Mouse (Mus musculus) adrenal gland, adult (tissue): ENCODE measurements around the gene Vwa3a.
"Not testable (repeated sequence)": the region's sequence is repeated elsewhere in the genome, so short reads cannot be mapped to it uniquely, and the experiment has no call there.

Experiments
- DNase-seq, 2 experiments: peaks; one replicate each; pipeline ENCODE4 v3.0.0; 2022 to 2023; ENCODE audit warnings: low spot score in 1 of 2; ENCODE audit not compliant: inconsistent age in 2 of 2

The Vwa3a gene

DNA sequence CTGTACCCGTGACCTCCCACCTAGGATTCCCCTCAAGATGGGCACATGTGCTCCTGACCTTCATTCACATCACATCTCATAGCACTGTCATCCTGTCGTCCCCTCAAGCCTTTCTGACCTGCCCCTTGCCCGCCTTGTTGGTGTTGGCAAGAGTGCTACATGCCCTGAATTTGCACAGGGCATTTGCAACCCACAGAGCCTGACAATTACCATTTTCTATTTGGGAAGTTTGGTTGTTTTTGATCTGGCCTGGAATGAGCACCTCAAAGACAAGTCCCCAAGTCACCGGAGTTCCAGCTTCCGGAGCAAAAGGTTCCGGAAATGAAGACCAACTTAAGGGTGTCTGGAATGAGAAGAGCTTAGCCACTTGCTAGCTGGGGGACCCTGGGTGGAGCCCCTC, at the start of gene Vwa3a:
Gene Vwa3a (plus strand): TSS at position 301 of the 400 bp plus-strand sequence.
- no peak for DNase-seq

DNA sequence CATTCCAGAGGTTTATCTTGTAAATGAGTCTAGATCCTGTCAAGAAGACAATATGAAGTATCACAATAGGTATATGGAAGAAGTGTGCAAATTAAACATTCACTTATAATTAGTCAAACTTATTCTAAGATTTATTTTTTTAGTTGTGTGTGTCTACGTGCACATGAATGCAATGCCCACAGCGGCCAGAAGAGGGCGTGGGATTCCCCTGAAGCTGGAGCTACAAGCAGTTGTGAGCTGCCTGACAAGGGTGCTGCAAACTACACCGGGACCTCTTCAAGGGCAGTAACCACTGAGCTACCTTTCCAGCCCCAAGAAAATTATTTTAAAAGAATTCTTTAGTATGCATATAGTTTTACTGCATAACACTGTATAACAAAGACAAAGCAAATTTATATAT, 48.5 kb upstream of the Vwa3a start:
- DNase-seq, result no peak

DNA sequence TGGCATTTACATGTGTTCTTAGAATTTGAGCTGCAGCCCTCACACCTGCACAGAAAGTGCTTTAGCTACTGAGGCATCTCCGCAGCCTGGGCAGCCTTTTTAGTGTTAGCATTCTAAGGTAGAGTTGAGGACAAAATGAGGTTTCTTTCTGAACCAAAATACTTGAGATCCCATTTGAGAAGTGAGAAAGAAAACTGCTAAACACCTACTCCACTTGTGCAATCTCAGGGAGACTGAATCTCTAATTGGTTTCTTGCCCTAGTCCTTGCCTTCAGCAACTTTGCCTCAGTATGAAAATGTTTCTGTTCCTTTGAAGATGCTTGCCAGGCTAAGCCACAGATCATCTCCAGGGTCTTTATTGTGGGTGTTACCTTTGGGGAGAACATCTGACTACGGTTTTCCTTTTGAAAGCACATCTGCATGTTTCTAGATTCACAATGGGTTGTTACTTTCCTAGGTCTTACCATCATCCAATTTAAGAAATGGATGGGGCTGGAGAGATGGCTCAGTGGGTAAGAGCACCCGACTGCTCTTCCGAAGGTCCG, 45.2 kb upstream of the Vwa3a start:
- no peak for DNase-seq

DNA sequence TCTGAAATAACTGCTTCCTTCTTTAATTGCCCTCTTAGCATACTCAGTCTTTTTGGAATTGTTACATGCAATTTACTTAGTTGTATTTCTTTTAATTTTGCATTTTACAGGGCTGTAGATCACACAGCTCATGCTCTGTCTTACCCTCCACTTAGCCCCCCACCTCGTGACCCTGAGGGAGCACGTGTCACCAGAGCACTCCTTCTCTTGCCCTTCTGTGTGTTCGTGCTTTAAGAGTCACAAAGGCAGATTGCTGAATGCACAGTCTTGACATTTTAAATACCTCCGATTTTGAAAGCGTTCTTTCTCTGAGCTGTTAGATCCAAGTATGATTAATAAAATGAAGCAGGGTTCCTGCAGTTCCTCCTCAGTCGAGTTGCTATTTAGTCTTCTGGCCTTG, 43.9 kb upstream of the Vwa3a start:
- DNase-seq, result peak in 1 of 2 experiments; percentile 51

DNA sequence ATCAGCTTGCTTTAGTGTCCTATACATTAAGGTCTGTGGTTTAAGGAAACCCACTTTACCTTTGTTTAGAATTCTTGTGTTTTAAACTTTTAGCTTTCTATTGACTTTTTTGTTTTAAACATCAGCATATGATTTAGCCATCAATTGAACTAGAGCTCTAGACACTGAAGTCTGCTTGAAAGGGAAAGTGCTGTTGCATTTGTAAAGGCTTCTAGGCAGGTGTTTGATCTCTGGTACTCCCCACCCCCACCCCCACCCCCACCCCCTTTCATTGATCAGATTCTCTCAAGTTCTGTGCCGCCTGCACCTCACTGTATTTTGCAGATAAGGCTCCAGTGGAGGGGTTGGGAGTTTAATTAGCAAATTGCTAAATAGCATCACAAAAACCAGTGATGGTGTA, 43.5 kb upstream of the Vwa3a start:
- DNase-seq, result no peak

DNA sequence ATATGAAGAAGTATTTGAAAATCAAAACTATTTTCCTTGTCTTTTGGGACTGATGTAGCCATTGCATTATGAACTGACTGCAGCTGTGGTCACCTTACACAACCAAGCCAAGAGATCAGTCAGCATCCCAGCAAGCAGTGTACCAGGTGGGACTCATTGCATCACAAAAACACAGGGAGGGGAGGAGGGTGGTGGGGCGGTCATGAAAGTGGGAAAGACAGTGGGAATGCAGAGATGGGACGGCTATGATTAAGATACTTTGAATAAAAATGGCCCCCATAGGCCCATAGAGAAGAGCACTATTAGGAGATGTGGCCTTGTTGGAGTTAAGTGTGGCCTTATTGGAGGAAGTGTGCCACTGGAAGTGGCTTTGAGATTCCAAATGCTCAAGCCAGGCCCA, 42.8 kb upstream of the Vwa3a start:
- DNase-seq, result no peak

DNA sequence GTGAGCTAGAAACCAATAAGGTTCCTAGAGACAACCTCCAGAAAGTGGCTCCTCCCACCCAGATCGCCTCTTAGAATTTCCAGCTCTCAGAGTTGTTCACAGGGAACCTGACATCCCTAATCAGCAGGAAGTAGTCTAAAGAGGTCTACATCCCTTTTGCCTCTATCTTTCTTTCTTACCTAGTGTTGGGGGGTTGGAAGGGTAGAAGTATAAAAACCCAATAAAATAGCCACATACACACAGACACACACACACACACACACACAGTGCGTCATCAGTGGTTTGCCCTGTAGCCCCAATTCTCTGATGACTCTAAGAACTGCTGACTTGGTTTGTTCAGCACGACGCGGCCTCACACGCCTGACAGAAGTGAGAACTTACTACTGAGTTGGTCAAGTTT, 39.5 kb upstream of the Vwa3a start:
- DNase-seq, result no peak

DNA sequence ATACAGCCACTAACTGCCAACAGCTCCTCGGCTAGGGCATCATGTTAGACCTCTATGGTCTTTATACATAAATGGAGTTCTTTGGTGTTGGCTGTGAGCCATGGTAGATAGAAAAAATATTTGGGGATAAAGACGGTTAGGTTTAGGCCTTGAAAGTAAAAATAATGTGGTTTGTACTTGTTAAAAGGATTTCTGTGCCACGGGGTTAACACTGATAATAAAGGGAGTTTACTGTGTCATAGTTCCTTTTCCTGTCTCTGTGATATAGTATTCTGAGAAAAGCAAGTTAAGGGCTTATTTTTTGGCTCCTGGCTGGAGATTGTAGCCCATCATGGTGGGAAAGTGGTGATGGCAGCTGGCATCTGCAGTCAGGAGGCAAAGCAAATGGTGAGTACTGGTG, 35.2 kb upstream of the Vwa3a start:
- DNase-seq, result no peak

DNA sequence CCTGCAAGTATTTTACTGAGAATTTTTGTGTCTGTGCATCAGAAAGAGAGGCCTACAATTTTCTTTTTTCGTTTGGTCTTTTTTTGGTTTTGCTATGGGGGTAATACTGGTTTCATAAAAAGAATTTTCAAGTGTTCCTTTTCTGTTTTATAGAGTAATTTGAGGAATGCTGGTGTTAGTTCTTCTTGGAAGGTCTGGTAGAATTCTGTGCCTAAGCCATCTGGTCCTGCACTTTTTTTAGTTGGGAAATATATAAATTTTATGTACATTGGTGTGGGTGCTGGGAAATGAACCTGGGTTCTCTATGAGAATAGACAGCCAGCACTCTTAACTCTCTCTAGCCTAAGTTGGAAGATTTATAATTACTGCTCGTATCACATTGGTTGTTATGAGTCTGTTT, 27.0 kb upstream of the Vwa3a start:
- no peak for DNase-seq

DNA sequence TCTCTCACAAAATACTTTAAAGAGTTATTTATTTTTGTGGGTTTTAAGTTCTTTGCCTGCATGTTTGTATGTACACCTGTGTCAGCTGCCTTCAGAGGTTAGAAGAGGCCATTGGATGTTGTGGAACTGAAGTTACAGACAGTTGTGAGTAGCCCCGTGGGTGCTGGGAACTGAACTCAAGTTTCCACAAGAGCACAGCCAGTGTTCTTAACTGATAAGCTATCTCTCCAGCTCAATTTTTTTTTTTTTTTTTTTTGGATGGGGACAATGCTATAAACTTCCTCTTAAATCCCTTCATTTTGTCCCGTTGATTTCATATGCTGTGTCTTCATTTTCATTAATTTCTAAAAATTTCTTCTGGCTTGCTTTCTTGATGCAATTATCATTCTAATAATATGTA, 25.9 kb upstream of the Vwa3a start:
- DNase-seq, result no peak

DNA sequence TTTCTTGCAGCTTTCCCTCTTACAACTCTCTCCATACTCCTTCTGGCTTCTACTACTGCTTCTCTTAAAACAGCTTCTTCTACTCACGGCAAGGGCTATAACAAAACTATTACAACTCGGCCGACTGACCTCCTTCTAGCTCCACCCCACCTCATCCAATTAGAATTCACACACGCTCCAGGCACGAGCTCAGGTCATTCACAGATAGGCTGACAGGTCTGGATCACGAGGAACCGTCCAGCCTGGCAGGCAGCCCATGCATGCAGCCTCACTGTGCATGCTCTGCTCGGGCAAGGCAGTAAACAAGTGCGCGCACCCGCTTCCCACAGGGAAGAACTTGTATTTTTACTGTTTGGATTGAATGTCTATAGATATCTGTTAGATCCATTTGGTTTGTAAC, 25.2 kb upstream of the Vwa3a start:
- not testable (repeated sequence) for DNase-seq

DNA sequence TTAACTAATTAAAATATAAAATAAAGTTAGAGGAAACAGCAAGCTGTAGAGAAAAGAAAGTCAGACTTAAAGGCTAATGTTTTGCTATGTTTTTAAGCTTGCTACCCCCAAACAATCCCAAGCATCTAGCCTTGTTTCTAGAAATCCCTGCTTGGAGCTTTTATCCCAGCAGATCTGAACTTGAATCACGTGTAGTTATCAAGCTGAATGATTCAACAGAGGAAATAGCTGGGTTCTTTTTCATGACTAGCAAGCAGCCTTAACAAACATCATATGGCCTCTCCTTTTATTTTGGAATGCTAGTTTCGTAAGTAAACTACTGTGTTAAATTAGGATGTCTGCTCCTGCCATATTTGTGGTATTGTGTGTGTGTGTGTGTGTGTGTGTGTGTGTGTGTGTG, 21.9 kb upstream of the Vwa3a start:
- no peak for DNase-seq

DNA sequence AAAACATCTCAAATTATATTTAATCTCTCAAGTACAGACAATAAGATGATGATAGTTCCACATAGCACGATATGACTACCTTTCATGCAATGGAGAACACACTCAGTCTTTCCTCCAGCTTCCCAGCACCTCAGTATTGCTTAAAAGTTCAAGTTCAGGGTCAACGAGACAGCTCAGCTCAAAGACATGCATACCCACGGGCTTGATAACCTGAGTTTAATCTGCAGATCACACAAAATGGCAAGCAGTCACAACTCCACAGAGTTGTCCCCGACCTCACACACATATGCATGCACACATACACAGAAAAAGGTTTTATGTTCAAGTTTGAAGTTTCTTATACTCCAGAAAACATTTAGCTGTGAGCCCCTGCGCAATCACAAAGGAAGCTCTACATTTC, 18.1 kb upstream of the Vwa3a start:
- DNase-seq, result peak; percentile 33 to 79

DNA sequence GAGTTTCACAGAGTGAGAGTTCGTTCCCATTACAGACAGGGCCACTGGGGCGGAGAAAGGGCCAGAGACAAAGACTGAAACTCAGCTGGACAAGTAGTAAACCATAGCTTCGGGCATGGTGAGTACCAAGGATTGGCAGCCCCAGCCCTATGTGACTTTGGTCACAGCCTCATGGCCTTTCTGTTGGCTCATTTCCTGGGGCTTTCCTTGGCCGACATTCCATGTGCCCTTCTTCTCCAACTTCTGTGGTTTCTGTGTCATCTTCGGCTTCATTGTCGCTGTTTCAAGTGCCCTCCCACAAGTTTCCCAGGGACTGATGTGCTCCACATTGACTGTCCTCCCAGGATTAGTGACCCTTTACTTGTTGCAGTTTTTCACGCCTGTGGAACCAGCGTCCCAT, 17.7 kb upstream of the Vwa3a start:
- DNase-seq, result peak; percentile 75 to 91

DNA sequence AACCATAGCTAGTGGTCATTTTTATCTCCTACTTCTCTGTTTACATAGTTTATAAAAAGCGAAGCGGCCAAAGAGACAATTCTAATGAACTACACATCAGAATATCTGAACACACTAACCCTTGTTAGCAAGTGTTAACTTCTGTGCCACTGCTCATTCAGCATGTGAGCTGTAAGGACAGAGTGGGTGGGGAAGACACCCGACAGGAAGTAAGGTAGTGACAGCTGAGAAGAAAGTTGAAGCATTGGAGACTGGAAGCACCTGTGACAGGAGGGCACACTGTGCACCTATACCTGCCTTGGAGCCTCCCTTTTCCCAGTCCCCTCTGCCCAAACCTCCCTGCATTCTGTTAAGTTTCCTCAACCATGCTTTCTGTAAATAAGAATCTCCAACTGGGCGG, 17.1 kb upstream of the Vwa3a start:
- DNase-seq, result no peak

DNA sequence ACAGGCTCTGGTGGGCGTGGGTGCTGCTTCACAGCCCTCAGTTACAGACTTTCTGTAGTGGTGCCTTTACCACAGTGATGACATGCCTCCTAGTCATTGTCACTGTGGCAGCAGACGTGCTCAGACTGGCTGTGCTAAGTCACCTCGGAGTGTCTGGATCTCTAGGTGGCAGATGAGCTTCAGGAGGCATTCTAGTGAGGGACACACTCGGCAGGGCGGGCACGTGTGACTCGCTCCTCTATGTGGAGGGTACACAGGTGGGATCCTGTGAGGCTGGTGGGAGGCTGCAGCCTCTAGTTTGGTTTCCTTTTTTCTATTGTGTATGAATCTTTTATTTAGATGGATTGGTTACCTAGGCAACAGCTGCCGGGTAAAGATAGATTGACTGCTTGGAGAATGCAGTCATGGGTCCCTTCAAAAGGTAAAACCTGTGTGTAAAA, 16.3 kb upstream of the Vwa3a start:
- DNase-seq, result no peak

DNA sequence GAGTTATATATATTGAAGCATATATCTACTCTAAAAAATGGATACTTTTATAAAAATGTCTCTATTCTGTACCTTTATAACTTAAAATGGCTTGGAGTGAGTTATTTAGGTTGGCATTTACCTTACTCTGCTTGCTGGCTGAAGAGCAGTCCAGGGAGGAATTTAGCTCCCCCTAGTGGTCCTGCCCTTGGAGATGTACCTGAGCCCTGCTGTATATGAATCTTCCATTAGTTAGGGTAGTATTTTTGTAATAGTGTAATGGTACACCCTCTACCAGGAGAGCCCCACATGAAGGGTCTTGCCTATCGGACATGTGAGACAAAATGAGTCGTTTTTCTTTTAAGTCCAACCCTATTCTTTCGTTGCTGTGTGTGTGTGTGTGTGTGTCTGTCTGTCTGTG, 11.5 kb upstream of the Vwa3a start:
- peak; percentile 41 to 84 for DNase-seq

DNA sequence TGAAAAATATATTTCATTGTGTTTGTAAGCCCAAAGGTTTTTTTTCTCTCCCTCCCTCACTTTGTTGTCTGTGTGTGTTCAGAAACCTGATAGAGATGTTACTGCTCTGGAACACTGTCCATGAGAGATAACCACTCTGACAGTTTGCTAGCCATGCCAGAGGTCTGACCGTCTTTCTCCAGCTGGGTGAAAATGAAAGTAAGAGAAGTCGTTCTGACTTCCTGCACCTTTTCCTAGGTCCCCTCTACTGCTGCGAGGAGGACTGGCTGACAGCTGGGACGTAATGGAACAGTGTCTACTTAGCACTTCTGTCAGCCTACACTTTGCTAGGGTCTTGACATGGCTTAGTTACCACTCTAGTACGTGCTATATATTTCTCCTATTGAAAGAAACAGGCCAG, 9.5 kb upstream of the Vwa3a start:
- DNase-seq, result peak in 1 of 2 experiments; percentile 75

DNA sequence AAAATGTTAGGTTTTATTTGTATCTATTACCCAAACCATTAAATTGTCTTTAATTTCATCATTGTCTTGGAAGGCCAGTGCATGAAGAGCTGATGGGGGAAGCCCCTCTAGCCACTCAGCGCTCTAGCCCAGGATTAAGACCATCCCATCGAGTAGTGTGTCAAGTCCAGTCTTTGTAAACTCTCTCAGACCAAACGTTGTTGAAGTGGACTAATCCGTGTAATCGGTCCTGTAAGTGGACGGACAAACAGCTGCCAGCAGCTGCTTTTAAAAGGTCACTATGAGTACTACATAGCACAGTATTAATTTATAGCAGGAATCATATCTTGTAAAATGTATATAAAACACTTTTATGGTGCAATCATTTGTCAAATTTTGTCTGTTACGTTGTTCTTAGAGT, 6.2 kb upstream of the Vwa3a start:
- no peak for DNase-seq

DNA sequence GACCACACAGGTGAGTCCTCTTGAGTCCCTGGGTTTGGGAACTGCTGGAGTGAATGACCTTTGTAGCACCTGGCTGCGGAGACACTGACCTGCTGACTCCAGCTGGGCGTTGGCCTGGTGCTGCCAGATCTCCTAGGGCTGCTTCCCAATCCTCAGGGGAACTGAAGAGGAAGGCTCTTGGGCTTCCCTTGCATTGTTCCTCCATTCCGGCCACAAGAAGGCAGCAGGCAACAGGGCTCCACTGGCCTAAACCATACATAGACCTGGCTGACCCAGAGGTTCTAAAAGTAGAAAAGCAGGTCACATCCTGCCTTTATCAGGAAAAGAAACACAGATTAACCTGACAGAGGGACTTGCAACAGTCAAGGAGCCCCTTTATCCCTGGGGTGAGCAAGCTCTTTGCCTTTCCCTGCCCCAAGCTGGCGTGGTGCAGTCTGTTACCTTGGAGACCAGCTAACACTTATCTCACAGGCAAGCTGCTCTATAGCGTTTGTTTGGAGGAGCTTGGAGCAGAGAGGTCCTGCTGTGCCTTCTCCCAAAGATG, 512 bp downstream of the Vwa3a start:
- peak; percentile 33 to 59 for DNase-seq

DNA sequence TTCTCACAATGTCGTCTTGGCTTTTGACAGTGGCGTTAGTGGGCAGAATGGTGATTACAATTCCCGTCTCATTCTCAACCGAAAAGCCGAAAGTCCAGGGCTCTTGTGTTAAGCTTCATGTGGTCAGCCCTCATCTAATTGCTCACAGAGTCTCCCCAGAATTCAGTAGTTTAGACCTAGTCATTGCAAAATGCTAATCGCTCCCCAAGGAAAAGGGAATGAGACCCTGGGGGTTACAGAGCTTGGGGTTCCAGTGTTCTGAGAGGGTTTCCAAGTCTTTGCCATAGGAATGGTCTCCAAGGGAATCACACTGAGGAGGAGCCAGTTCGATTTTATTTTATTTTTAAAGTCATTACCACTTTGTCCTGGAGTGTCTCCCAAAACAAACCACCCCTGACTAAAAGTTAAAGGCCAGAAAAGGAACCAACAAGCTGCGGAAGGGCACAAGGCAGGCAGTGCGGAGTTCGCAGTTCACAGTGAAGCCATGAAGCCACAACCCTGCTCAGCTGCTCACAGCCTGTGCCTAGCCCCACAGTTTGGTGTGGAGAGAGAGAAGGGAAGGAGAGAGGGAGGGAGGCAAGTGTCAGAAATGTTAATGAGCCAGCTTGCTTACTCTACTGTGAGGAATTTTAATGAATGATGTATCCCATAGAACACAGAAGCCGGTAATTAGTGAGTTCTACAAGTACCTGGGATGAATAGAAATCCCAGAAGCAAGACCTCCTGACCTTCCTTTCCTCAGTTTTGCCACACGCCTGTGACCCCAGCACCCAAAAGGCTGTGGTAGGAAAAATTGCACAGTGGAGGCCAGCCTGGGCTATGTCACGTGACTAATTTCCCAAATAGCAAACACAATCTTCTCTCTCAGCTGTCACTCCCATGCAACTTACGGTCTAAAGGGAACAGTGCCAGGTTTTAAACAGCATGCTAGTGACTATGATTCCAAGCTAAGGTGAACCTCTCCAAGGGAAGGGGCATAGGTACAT, 4.5 kb downstream of the Vwa3a start:
- DNase-seq, result peak in 1 of 2 experiments; percentile 48

DNA sequence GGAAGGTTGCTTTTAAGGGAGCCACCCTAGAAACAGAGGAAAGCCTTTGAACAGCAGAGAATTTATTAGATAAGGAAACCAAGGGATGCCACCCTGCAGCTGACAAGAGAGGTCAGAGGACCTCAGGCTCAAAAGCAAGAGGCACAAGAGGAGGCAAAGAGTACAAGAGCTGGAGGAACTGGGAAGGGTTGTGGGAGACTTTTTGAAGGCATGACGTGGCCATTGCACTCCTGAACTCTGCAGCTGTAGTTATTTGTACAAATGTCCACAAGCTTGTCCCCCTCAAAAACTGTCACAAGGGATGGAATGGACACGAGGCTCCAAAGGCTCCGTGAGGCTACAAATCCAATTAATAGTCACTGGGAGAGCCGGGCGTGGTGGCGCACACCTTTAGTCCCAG, 5.5 kb downstream of the Vwa3a start:
- DNase-seq, result no peak
